Mouse (Mus musculus) forebrain, embryonic 11.5 days (tissue): ENCODE results near the gene Fam71b. TPM values are rescaled to one million over a fixed set of nuclear protein-coding genes. Genes with fewer than 3 reads are reported as not detected.

Source experiments
- ATAC-seq: fragments of 200-750 bp; cut with Nextera tagmentation; replicated peaks from 2 replicates; pipeline ENCODE4 v1.8.0; 2017; ENCODE audit warnings: moderate TSS enrichment; ENCODE audit not compliant: low FRiP score
- DNase-seq: peaks from one replicate; pipeline ENCODE4 v3.0.0-alpha.2; 2017; ENCODE audit warnings: low spot score
- H3K27ac ChIP-seq: fragments of 300-500 bp; sonication (generic); 2 replicates; pipeline ENCODE4 v1.5.1; 2014; ENCODE audit warnings: low read depth, low read length
- H3K27me3 ChIP-seq: fragments of 300-500 bp; sonication (generic); 2 replicates; pipeline ENCODE4 v1.6.1; 2014; ENCODE audit warnings: mild to moderate bottlenecking, low read length, mixed read lengths; ENCODE audit not compliant: control insufficient read depth, insufficient read depth
- H3K36me3 ChIP-seq: fragments of 300-500 bp; sonication (generic); 2 replicates; pipeline ENCODE4 v1.6.1; 2014; ENCODE audit warnings: mild to moderate bottlenecking, low read length, moderate library complexity, mixed read lengths; ENCODE audit not compliant: control insufficient read depth, insufficient read depth
- H3K4me1 ChIP-seq: fragments of 300-500 bp; sonication (generic); replicated peaks from 2 replicates; pipeline ENCODE4 v1.6.1; 2014; ENCODE audit warnings: low read length, mixed read lengths; ENCODE audit not compliant: control insufficient read depth, insufficient read depth
- H3K4me2 ChIP-seq: fragments of 300-500 bp; sonication (generic); 2 replicates; pipeline ENCODE4 v1.6.1; 2014; ENCODE audit warnings: low read depth, mild to moderate bottlenecking, low read length, moderate library complexity, mixed read lengths; ENCODE audit not compliant: severe bottlenecking
- H3K4me3 ChIP-seq: fragments of 300-500 bp; sonication (generic); 2 replicates; pipeline ENCODE4 v1.5.1; 2014; ENCODE audit warnings: low read depth, low read length
- H3K9ac ChIP-seq: fragments of 300-500 bp; sonication (generic); 2 replicates; pipeline ENCODE4 v1.6.1; 2014; ENCODE audit warnings: low read length
- H3K9me3 ChIP-seq: fragments of 300-500 bp; sonication (generic); 2 replicates; pipeline ENCODE4 v1.6.1; 2016; ENCODE audit warnings: low read length, mixed read lengths; ENCODE audit not compliant: control insufficient read depth
- WGBS: fragments of 180-500 bp; shearing (Covaris S2); extraction: QIAGEN DNeasy Blood & Tissue Kit; methylation state at CpG from one replicate; pipeline ENCODE4 v1.1.7; 2014; 5-methylcytosine and 5-hydroxymethylcytosine counted together
- polyA plus RNA-seq: library from polyadenylated mRNA; unstranded; fragments of >200 nt; fragmentation: Nextera tagmentation; extraction: Ambion mirVana; gene quantifications from 2 replicates; pipeline ENCODE4 v1.2.1, GENCODE M21; 2014

Fam71b gene
- polyA plus RNA-seq, 1 experiment from 2014 or later, result not detected

- H3K36me3 ChIP-seq, result no peaks in the 10 kb centered on the region; the same call in 1 of the 2 replicates
- H3K4me3 ChIP-seq, result no peak overlapping the region
- DNase-seq, result no peak
- WGBS, result 91% methylated on average over 6 of the region's 6 CpGs
- ATAC-seq, result no peak
- H3K27ac ChIP-seq, result no peak overlapping the region
- no peak overlapping the region for H3K4me2 ChIP-seq
- no peaks in the 10 kb centered on the region for H3K27me3 ChIP-seq
- no peak overlapping the region for H3K9ac ChIP-seq
- H3K9me3 ChIP-seq, result no peaks in the 10 kb centered on the region
- H3K4me1 ChIP-seq, result no peaks in the 10 kb centered on the region
These were observed 49.8 kb downstream of the Fam71b start for GRCm38 (mm10) chr11:46446150-46446549.

GRCm38 (mm10) chr11:46447644-46448484 is 51.5 kb downstream of the Fam71b start:
- H3K36me3 ChIP-seq, result no peaks in the 10 kb centered on the region; the same call in 1 of the 2 replicates
- no peaks in the 10 kb centered on the region for H3K9me3 ChIP-seq

GRCm38 (mm10) chr11:46449461-46450080 is 53.2 kb downstream of the Fam71b start:
- Histone ChIP-seq H3K4me3 (no peak overlapping the region), H3K36me3 (no peaks in the 10 kb centered on the region), H3K9me3 (no peaks in the 10 kb centered on the region), H3K27me3 (no peaks in the 10 kb centered on the region), H3K4me1 (no peaks in the 10 kb centered on the region), H3K9ac (no peak overlapping the region), H3K27ac (no peak overlapping the region), H3K4me2 (no peak overlapping the region)
- WGBS, result 85% methylated on average over 11 of the region's 11 CpGs
- ATAC-seq, result no peak
- DNase-seq, result no peak

More at GRCm38 (mm10) chr11:46447644-46448484, 51.5 kb downstream of the Fam71b start:
- Histone ChIP-seq H3K4me2 (no peak overlapping the region), H3K9ac (no peak overlapping the region), H3K27me3 (no peaks in the 10 kb centered on the region), H3K27ac (no peak overlapping the region), H3K4me3 (no peak overlapping the region), H3K4me1 (no peaks in the 10 kb centered on the region)
- WGBS, result 81% methylated on average over 13 of the region's 13 CpGs
- no peak for ATAC-seq
- no peak for DNase-seq

- Histone ChIP-seq H3K9me3 (no peaks in the 10 kb centered on the region), H3K27me3 (no peaks in the 10 kb centered on the region), H3K4me3 (no peak within 1 kb of the TSS), H3K36me3 (no peaks in the 10 kb centered on the region), H3K4me2 (no peak within 1 kb of the TSS), H3K4me1 (no peaks in the 10 kb centered on the region), H3K9ac (no peak within 1 kb of the TSS), H3K27ac (no peak within 1 kb of the TSS)
- no peak for ATAC-seq
- 83% methylated on average over 6 of the region's 6 CpGs for WGBS
- DNase-seq, result no peak
These were observed 58.2 kb downstream of the Fam71b start, which contains the start of gene Havcr2 for GRCm38 (mm10) chr11:46454453-46455045. TSS of gene Havcr2 (plus strand) at chr11:46454935.

Other genes starting within 250 kb of the Fam71b start
- gene Nipal4, start 230.1 kb upstream of the Fam71b start, polyA plus RNA-seq, result 1.4 and 1.6 TPM in 2 replicates
- 0.65 and 1.5 TPM in 2 replicates for gene Fndc9, start 161.0 kb upstream of the Fam71b start, polyA plus RNA-seq
- 49.9 and 50.9 TPM in 2 replicates for gene Cyfip2, start 83.7 kb upstream of the Fam71b start, polyA plus RNA-seq
- 0.09 TPM in 1 of 2 replicates, not detected in the other for gene Itk, start 7.0 kb upstream of the Fam71b start, polyA plus RNA-seq
- 99.3 and 112 TPM in 2 replicates for gene Med7, start 40.4 kb downstream of the Fam71b start, polyA plus RNA-seq
- 0.13 and 0.19 TPM in 2 replicates for gene Havcr2, start 58.4 kb downstream of the Fam71b start, polyA plus RNA-seq
- not detected in 2 replicates for gene Gm12169, start 127.7 kb downstream of the Fam71b start, polyA plus RNA-seq
- not detected in 2 replicates for gene BC053393, start 175.0 kb downstream of the Fam71b start, polyA plus RNA-seq
- gene Dppa1, start 232.7 kb downstream of the Fam71b start, polyA plus RNA-seq, result not detected in 2 replicates